Mouse (Mus musculus) heart, adult 18-20 months (tissue): ENCODE results near the gene Car7. TPM values are rescaled to one million over a fixed set of nuclear protein-coding genes. Genes with fewer than 3 reads are reported as not detected.

ENCODE experiments used
- DNase-seq, 2 experiments: peaks; one replicate each; pipeline ENCODE4 v3.0.0; 2021 to 2022; ENCODE audit warnings: mixed read lengths in 1 of 2
- long read RNA-seq, 2 experiments: library from polyadenylated mRNA; stranded (forward); transcript quantifications; one replicate each; pipeline ENCODE4 v2.0.0; 2021
- total RNA-seq, 2 experiments: library from RNA; stranded (reverse); gene quantifications; 2 replicates each; pipeline ENCODE4 v1.2.3; 2021

Car7 gene
- total RNA-seq: 1 to 10 TPM; 1.5 to 2.7 TPM
- long read RNA-seq, experiment 1, partial matches to known transcripts: 0 of 1 reads
- long read RNA-seq, experiment 1, other reads (novel, unspliced or antisense): 0 of 1 reads
- long read RNA-seq, experiment 2, partial matches to known transcripts: 0 of 1 reads
- long read RNA-seq, experiment 2, other reads (novel, unspliced or antisense): 0 of 1 reads

- peak; percentile 94 to 97 for DNase-seq
Observed at GRCm38 (mm10) chr8:104533971-104534778, at the start of gene Car7, which contains the start of gene Nae1. Car7 (plus strand) TSS chr8:104534689. Nae1 (minus strand) TSS chr8:104534637.

- DNase-seq: peak; percentile 23 to 25
Observed at GRCm38 (mm10) chr8:104509061-104510006, 25.2 kb upstream of the Car7 start, which contains the start of gene Terb1. Terb1 (minus strand) TSS chr8:104509910.

DNA sequence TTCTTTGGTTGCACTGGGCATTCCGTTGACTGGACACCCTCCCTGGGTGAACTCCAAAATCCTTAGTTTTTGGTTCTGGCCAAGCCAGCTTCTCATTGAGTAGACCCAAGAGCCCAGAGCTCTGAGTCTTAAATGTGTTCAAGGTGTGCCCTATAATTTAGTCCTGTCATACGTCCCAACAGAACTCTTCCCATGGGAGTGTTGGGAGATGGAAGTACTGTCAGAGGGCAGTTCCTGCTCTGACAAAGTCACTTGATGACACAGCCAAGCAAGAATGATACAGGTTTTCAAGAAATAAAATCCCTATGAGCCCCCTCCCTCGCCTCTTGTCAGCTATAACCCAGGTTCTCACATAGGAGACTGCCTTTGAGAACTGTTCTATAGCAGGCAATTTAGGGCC, 24.4 kb upstream of the Car7 start:
- DNase-seq: no peak

GRCm38 (mm10) chr8:104517872-104518271, 16.6 kb upstream of the Car7 start:
- no peak for DNase-seq

DNA sequence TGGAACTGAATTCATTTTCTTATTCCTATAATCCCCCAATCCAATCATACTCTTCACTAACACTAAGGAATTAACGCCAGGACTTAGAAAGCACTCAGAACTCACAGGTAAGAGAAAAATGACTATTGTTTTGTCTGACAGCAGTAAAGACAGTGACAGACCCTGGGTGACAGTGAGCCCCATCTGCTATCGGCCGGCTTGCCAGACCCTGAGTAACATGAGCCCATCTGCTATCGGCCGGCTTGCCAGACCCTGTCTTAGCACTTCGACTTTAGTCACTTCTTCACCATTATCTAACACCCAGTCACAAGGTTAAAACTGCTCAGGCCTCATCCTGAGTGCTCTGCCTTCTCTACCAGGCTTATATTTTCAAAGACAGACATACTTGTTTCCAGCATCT, 4.8 kb upstream of the Car7 start:
- DNase-seq: no peak

- DNase-seq: no peak
Observed at GRCm38 (mm10) chr8:104533551-104533950, 938 bp upstream of the Car7 start.

- DNase-seq: peak in 1 of 2 experiments; percentile 73
Observed at GRCm38 (mm10) chr8:104534779-104535141, 271 bp downstream of the Car7 start.

GRCm38 (mm10) chr8:104535378-104535777, 889 bp downstream of the Car7 start:
- DNase-seq: peak in 1 of 2 experiments; percentile 39

DNA sequence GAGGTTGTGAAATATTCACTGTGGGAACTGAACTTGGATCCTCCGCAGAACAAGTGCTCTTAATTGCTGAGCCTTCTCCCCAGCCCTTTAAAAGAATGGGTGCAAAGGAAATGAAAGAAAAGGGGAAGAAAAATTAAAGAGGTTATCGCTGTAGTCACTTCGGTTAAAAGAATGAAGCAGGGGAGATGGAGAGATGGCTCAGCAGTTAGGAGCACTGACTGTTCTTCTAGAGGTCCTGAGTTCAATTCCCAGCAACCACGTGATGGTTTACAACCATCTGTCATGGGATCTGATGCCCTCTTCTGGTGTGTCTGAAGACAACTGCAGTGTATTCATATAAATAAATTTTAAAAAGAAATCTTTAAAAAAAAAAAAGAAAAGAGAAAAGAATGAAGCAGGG, 1.5 kb downstream of the Car7 start:
- no peak for DNase-seq

- no peak for DNase-seq
Observed at GRCm38 (mm10) chr8:104538896-104539295, 4.4 kb downstream of the Car7 start.

- DNase-seq: no peak
Observed at GRCm38 (mm10) chr8:104539566-104539965, 5.1 kb downstream of the Car7 start.

DNA sequence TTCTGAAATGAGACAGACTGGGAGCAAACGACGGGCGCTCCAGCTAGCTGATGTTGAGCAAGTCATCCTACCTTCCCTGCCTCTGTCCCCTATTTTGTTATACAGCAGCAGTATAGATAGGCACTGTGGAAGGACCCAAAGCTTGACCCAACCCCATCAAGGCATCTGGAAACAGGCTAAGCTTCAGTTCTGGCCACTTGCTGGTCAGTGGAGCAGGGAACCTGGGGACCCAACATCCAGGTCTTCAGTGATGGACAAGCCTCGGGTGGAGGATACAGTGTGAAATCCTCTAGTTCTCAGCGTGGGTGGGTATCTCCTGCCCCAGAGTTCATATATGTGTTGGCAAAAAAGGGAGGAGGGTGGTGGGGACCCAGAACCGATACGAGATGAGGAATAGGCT, 5.7 kb downstream of the Car7 start:
- DNase-seq: no peak

- peak; percentile 17 to 20 for DNase-seq
Observed at GRCm38 (mm10) chr8:104540710-104541514, 6.4 kb downstream of the Car7 start.

DNA sequence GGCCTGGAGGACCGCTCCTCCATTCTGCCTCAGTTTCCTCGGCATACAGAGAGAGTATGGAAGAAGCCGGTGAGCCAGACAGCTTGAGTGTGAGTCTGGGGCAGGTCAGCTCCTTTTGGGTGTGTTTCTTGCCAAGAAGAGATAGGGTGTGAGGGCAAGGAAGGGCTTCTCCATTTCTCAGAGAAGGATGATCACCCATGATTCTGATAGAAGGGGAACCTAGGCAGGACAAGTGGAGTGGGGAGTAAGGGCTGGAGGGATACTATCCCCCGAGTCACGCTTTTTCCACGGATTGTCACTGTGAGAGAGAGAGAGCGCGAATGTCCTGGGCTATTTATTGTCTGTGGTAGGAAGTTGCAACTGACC, 7.0 kb downstream of the Car7 start:
- no peak for DNase-seq

DNA sequence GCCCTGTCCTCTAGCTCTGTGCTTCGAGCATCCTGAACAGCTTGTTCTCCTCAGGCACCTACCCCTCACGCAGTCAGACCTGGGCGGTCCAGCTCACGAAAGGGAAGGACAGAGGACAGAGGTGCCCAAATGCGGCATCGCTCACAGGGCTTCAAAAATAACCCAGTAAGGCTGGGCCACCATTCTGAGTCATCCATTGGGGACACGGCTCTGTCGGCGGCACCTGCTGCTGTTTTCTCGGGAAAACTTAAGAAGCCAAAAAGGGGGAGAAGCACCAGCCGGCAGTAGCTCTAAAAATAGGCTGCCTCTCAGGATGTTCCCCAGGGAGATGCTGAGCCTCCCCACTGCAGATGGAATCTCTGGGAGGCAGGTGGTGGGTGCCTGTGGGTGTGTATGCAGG, 7.7 kb downstream of the Car7 start:
- DNase-seq: no peak

DNA sequence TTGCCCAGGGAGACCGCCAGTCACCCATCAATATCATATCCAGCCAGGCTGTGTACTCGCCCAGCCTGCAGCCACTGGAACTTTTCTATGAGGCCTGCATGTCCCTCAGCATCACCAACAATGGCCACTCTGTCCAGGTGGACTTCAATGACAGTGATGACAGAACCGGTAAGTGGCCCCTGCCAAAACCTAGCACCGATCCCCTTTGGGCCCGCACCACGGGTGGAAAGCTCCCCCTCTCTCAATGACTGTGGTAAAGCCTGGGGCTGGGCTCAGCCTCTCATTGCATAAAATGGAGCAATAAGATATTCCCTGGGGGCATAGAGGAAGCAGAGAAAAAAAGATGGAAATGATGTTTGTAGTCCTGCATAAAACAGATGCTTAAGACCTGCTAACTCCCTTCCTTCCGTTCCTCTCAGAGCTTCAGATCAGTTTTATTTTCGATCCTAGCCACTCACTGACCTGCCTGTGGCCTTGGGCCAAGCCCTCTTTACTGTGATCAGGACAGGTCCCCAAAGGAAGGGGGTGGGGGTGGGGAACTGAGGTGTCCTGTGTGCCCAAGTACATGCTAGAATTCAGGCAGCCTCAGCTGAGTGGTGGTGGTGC, 9.1 kb downstream of the Car7 start:
- DNase-seq: peak; percentile 32 to 74

DNA sequence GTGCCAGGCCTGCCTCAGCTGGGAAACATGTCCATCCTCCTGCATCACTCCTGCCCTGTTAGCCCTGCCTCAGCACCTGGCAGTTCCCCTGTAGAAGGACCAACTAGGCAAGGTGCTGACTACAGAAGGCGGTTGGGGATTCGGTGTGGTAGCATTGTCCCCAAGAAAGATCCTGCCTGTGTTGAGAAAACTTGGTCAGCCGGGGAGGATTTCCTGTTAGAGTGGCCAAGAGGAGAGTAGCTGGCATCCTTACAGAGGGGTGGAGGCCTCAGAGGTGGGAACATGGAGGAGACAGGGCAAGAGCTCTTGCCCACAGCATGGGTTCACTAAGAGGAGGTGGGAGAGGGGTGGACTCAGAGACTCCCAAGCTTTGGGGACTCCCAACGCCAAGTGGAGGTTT, 20.7 kb downstream of the Car7 start:
- DNase-seq: peak in 1 of 2 experiments; percentile 49

DNA sequence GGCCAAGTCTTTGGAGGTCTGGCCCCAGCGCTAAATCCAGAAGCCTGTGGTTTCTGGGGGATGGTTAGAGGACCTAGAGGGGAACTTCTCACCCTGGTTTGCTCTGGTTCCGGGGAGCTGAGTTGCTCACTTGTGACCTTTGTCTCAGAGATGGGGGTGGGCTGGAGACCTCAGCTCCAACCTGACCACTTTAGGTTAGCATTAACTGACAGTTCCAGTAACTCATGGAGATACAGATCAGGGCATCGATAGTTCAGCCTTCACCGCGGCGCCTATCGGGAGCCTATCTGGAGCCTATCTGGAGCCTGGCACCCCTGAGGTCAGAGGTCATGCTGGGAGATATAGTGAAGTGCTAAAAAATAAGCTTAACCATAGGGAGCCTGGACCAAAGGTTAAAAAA, 22.7 kb downstream of the Car7 start:
- no peak for DNase-seq

GRCm38 (mm10) chr8:104560731-104561130, 26.2 kb downstream of the Car7 start:
- no peak for DNase-seq

DNA sequence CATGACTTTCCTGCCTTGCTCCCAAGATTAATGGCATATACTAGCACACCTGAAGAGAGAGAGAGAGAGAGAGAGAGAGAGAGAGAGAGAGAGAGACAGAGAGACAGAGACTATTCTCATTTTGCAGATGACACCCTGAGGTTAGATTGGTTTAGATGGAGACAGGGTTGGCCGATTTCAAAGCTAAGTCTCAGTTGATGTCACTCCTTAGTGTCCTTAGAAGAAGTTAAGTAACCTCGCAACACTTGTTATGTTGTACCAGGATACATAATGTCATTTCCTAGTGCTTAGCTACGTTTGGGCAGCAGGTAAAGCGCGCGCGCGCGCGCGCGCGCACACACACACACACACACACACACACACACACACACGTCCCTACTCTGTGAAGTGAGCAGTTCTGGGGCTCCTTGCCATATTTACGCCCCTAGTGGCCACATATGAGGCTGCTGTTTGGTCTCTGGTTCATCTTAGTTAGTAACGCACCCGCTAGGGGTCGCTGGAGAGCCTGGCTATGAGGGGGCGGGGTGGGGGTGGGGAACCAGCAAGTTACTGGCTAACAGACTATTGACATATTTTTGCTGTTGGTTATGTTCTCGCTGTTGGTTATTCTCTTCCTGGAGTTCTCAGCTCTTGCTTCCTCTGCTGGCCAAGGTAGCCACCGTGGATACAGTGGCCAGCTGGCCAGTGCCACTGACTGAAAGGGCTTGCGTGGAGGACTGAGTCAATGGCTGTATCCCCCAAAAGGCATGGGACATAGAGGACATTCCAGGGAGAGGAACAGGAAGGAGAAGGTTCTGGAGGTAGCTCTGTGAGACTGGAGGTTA, 30.4 kb downstream of the Car7 start:
- DNase-seq: peak; percentile 89 to 91

- no peak for DNase-seq
Observed at GRCm38 (mm10) chr8:104565457-104565798, 30.9 kb downstream of the Car7 start.
